Mouse (Mus musculus): ENCODE measurements around the gene Car7. TPM values are rescaled to one million over a fixed set of nuclear protein-coding genes. Genes with fewer than 3 reads are reported as not detected.

Car7 gene
- polyA plus RNA-seq, 1 experiment, result 8.0 TPM

DNA sequence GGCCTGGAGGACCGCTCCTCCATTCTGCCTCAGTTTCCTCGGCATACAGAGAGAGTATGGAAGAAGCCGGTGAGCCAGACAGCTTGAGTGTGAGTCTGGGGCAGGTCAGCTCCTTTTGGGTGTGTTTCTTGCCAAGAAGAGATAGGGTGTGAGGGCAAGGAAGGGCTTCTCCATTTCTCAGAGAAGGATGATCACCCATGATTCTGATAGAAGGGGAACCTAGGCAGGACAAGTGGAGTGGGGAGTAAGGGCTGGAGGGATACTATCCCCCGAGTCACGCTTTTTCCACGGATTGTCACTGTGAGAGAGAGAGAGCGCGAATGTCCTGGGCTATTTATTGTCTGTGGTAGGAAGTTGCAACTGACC, 7.0 kb downstream of the Car7 start:
- Histone ChIP-seq H3K27me3 (replicated peaks; ENCODE audit: control insufficient read depth, insufficient read depth, low read length) (no peaks in the 10 kb centered on the region), H3K27ac (ENCODE audit: insufficient read depth, low read depth, low read length) (no peak overlapping the region), H3K4me1 (ENCODE audit: control insufficient read depth, insufficient read depth, low read length) (no peaks in the 10 kb centered on the region), H3K4me3 (ENCODE audit: insufficient read depth, low read depth, low read length) (peak overlapping the region; percentile 57), H3K36me3 (ENCODE audit: control insufficient read depth, insufficient read depth, low read length) (no peaks in the 10 kb centered on the region)
- 13% methylated on average over 8 of the region's 8 CpGs for WGBS
- no peak for DNase-seq
- TF ChIP-seq CTCF (conservative IDR thresholded peaks at IDR 0.05; ENCODE audit: insufficient read depth, insufficient read length, low read depth, low read length) (no peak), POLR2A (IDR thresholded peaks at IDR 0.05; ENCODE audit: low read depth, low read length) (no peak)

DNA sequence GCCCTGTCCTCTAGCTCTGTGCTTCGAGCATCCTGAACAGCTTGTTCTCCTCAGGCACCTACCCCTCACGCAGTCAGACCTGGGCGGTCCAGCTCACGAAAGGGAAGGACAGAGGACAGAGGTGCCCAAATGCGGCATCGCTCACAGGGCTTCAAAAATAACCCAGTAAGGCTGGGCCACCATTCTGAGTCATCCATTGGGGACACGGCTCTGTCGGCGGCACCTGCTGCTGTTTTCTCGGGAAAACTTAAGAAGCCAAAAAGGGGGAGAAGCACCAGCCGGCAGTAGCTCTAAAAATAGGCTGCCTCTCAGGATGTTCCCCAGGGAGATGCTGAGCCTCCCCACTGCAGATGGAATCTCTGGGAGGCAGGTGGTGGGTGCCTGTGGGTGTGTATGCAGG, 7.7 kb downstream of the Car7 start:
- WGBS, result 33% methylated on average over 11 of the region's 11 CpGs

DNA sequence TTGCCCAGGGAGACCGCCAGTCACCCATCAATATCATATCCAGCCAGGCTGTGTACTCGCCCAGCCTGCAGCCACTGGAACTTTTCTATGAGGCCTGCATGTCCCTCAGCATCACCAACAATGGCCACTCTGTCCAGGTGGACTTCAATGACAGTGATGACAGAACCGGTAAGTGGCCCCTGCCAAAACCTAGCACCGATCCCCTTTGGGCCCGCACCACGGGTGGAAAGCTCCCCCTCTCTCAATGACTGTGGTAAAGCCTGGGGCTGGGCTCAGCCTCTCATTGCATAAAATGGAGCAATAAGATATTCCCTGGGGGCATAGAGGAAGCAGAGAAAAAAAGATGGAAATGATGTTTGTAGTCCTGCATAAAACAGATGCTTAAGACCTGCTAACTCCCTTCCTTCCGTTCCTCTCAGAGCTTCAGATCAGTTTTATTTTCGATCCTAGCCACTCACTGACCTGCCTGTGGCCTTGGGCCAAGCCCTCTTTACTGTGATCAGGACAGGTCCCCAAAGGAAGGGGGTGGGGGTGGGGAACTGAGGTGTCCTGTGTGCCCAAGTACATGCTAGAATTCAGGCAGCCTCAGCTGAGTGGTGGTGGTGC, 9.1 kb downstream of the Car7 start:
- H3K27ac ChIP-seq (ENCODE audit: insufficient read depth, low read depth, low read length), result no peak overlapping the region
- no peak overlapping the region for H3K4me3 ChIP-seq (ENCODE audit: insufficient read depth, low read depth, low read length)
- H3K27me3 ChIP-seq (replicated peaks; ENCODE audit: control insufficient read depth, insufficient read depth, low read length), result no peaks in the 10 kb centered on the region
- H3K4me1 ChIP-seq (ENCODE audit: control insufficient read depth, insufficient read depth, low read length), result no peaks in the 10 kb centered on the region
- WGBS, result 89% methylated on average over 8 of the region's 8 CpGs
- no peaks in the 10 kb centered on the region for H3K36me3 ChIP-seq (ENCODE audit: control insufficient read depth, insufficient read depth, low read length)
- DNase-seq, result peak; percentile 60
- TF ChIP-seq POLR2A (IDR thresholded peaks at IDR 0.05; ENCODE audit: low read depth, low read length) (no peak), CTCF (conservative IDR thresholded peaks at IDR 0.05; ENCODE audit: insufficient read depth, insufficient read length, low read depth, low read length) (no peak)

More for the DNA sequence above, 7.7 kb downstream of the Car7 start:
- H3K27me3 ChIP-seq (replicated peaks; ENCODE audit: control insufficient read depth, insufficient read depth, low read length), result no peaks in the 10 kb centered on the region
- H3K4me3 ChIP-seq (ENCODE audit: insufficient read depth, low read depth, low read length), result peak overlapping the region; percentile 9
- H3K36me3 ChIP-seq (ENCODE audit: control insufficient read depth, insufficient read depth, low read length), result no peaks in the 10 kb centered on the region
- H3K27ac ChIP-seq (ENCODE audit: insufficient read depth, low read depth, low read length), result 0 out of 2 replicates have a peak overlapping the region, but pooled peaks have one; percentile 13
- no peaks in the 10 kb centered on the region for H3K4me1 ChIP-seq (ENCODE audit: control insufficient read depth, insufficient read depth, low read length)
- no peak for DNase-seq
- TF ChIP-seq POLR2A (IDR thresholded peaks at IDR 0.05; ENCODE audit: low read depth, low read length) (no peak), CTCF (conservative IDR thresholded peaks at IDR 0.05; ENCODE audit: insufficient read depth, insufficient read length, low read depth, low read length) (no peak)

DNA sequence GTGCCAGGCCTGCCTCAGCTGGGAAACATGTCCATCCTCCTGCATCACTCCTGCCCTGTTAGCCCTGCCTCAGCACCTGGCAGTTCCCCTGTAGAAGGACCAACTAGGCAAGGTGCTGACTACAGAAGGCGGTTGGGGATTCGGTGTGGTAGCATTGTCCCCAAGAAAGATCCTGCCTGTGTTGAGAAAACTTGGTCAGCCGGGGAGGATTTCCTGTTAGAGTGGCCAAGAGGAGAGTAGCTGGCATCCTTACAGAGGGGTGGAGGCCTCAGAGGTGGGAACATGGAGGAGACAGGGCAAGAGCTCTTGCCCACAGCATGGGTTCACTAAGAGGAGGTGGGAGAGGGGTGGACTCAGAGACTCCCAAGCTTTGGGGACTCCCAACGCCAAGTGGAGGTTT, 20.7 kb downstream of the Car7 start:
- no peak for TF ChIP-seq POLR2A (IDR thresholded peaks at IDR 0.05; ENCODE audit: low read depth, low read length)
- TF ChIP-seq CTCF (conservative IDR thresholded peaks at IDR 0.05; ENCODE audit: insufficient read depth, insufficient read length, low read depth, low read length), result no peak
- 77% methylated on average over 4 of the region's 4 CpGs for WGBS
- DNase-seq, result peak; percentile 29
- H3K36me3 ChIP-seq (ENCODE audit: control insufficient read depth, insufficient read depth, low read length), result no peaks in the 10 kb centered on the region
- no peak overlapping the region for H3K4me3 ChIP-seq (ENCODE audit: insufficient read depth, low read depth, low read length)
- H3K27ac ChIP-seq (ENCODE audit: insufficient read depth, low read depth, low read length), result no peak overlapping the region
- no peaks in the 10 kb centered on the region for H3K27me3 ChIP-seq (replicated peaks; ENCODE audit: control insufficient read depth, insufficient read depth, low read length)
- no peaks in the 10 kb centered on the region for H3K4me1 ChIP-seq (ENCODE audit: control insufficient read depth, insufficient read depth, low read length)

DNA sequence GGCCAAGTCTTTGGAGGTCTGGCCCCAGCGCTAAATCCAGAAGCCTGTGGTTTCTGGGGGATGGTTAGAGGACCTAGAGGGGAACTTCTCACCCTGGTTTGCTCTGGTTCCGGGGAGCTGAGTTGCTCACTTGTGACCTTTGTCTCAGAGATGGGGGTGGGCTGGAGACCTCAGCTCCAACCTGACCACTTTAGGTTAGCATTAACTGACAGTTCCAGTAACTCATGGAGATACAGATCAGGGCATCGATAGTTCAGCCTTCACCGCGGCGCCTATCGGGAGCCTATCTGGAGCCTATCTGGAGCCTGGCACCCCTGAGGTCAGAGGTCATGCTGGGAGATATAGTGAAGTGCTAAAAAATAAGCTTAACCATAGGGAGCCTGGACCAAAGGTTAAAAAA, 22.7 kb downstream of the Car7 start:
- Histone ChIP-seq H3K27me3 (replicated peaks; ENCODE audit: control insufficient read depth, insufficient read depth, low read length) (no peaks in the 10 kb centered on the region), H3K4me1 (ENCODE audit: control insufficient read depth, insufficient read depth, low read length) (no peaks in the 10 kb centered on the region), H3K27ac (ENCODE audit: insufficient read depth, low read depth, low read length) (no peak overlapping the region), H3K4me3 (ENCODE audit: insufficient read depth, low read depth, low read length) (no peak overlapping the region), H3K36me3 (ENCODE audit: control insufficient read depth, insufficient read depth, low read length) (no peaks in the 10 kb centered on the region)
- TF ChIP-seq CTCF (conservative IDR thresholded peaks at IDR 0.05; ENCODE audit: insufficient read depth, insufficient read length, low read depth, low read length) (no peak), POLR2A (IDR thresholded peaks at IDR 0.05; ENCODE audit: low read depth, low read length) (no peak)
- no peak for DNase-seq
- WGBS, result 71% methylated on average over 7 of the region's 7 CpGs

DNA sequence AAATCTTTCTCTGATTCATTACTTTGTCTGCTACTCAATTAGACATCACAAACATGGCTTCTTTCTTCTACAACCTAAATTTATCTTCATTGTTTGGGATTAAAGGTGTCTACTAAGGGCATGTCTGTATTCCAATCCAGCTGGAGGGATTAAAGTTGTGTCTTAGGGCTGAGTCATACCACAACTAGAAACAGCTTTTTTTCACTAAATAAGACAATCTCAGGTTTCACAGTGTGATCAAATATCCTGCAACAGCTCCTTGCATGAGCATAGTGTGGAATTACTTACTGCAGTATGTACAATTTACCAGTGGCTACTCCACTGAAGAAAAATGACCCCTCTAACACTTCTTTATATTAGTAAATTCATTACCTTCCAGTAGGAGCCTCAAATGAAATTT, 26.2 kb downstream of the Car7 start:
- TF ChIP-seq POLR2A (IDR thresholded peaks at IDR 0.05; ENCODE audit: low read depth, low read length) (no peak), CTCF (conservative IDR thresholded peaks at IDR 0.05; ENCODE audit: insufficient read depth, insufficient read length, low read depth, low read length) (no peak)
- no peaks in the 10 kb centered on the region for H3K27me3 ChIP-seq (replicated peaks; ENCODE audit: control insufficient read depth, insufficient read depth, low read length)
- no peak overlapping the region for H3K4me3 ChIP-seq (ENCODE audit: insufficient read depth, low read depth, low read length)
- H3K27ac ChIP-seq (ENCODE audit: insufficient read depth, low read depth, low read length), result no peak overlapping the region
- H3K4me1 ChIP-seq (ENCODE audit: control insufficient read depth, insufficient read depth, low read length), result no peaks in the 10 kb centered on the region
- no peak for DNase-seq
- H3K36me3 ChIP-seq (ENCODE audit: control insufficient read depth, insufficient read depth, low read length), result no peaks in the 10 kb centered on the region

DNA sequence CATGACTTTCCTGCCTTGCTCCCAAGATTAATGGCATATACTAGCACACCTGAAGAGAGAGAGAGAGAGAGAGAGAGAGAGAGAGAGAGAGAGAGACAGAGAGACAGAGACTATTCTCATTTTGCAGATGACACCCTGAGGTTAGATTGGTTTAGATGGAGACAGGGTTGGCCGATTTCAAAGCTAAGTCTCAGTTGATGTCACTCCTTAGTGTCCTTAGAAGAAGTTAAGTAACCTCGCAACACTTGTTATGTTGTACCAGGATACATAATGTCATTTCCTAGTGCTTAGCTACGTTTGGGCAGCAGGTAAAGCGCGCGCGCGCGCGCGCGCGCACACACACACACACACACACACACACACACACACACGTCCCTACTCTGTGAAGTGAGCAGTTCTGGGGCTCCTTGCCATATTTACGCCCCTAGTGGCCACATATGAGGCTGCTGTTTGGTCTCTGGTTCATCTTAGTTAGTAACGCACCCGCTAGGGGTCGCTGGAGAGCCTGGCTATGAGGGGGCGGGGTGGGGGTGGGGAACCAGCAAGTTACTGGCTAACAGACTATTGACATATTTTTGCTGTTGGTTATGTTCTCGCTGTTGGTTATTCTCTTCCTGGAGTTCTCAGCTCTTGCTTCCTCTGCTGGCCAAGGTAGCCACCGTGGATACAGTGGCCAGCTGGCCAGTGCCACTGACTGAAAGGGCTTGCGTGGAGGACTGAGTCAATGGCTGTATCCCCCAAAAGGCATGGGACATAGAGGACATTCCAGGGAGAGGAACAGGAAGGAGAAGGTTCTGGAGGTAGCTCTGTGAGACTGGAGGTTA, 30.4 kb downstream of the Car7 start:
- TF ChIP-seq POLR2A (IDR thresholded peaks at IDR 0.05; ENCODE audit: low read depth, low read length) (no peak), CTCF (conservative IDR thresholded peaks at IDR 0.05; ENCODE audit: insufficient read depth, insufficient read length, low read depth, low read length) (peak; percentile 92)

More for the DNA sequence above, 30.4 kb downstream of the Car7 start:
- Histone ChIP-seq H3K36me3 (ENCODE audit: control insufficient read depth, insufficient read depth, low read length) (no peaks in the 10 kb centered on the region), H3K4me3 (ENCODE audit: insufficient read depth, low read depth, low read length) (no peak overlapping the region), H3K27me3 (replicated peaks; ENCODE audit: control insufficient read depth, insufficient read depth, low read length) (no peaks in the 10 kb centered on the region), H3K27ac (ENCODE audit: insufficient read depth, low read depth, low read length) (no peak overlapping the region), H3K4me1 (ENCODE audit: control insufficient read depth, insufficient read depth, low read length) (no peaks in the 10 kb centered on the region)
- peak; percentile 93 for DNase-seq
- WGBS, result 11% methylated on average over 22 of the region's 22 CpGs

All from kidney, adult 2 months (tissue).